Mouse (Mus musculus) midbrain, embryonic 16.5 days (tissue): ENCODE results near the gene Plppr3. TPM values are rescaled to one million over a fixed set of nuclear protein-coding genes. Genes with fewer than 3 reads are reported as not detected.

Experiments
- ATAC-seq: fragments of 200-750 bp; cut with Nextera tagmentation; 2 replicates; pipeline ENCODE4 v1.8.0; 2017; ENCODE audit warnings: moderate TSS enrichment
- H3K27ac ChIP-seq: fragments of 300-500 bp; sonication (generic); 2 replicates; pipeline ENCODE4 v1.5.1; 2014; ENCODE audit warnings: mild to moderate bottlenecking, low read length, mixed read lengths
- H3K27me3 ChIP-seq: fragments of 300-500 bp; sonication (generic); 2 replicates; pipeline ENCODE4 v1.6.1; 2014; ENCODE audit warnings: low read depth, low read length, mixed read lengths; ENCODE audit not compliant: control insufficient read depth, insufficient read depth
- H3K36me3 ChIP-seq: fragments of 300-500 bp; sonication (generic); 2 replicates; pipeline ENCODE4 v1.6.1; 2014; ENCODE audit warnings: mild to moderate bottlenecking, low read length, moderate library complexity, mixed read lengths; ENCODE audit not compliant: control insufficient read depth, insufficient read depth
- H3K4me1 ChIP-seq: fragments of 300-500 bp; sonication (generic); 2 replicates; pipeline ENCODE4 v1.6.1; 2014; ENCODE audit warnings: mild to moderate bottlenecking, low read length, mixed read lengths; ENCODE audit not compliant: control insufficient read depth, insufficient read depth
- H3K4me2 ChIP-seq: fragments of 300-500 bp; sonication (generic); 2 replicates; pipeline ENCODE4 v1.6.1; 2014; ENCODE audit warnings: mild to moderate bottlenecking, low read length, mixed read lengths
- H3K4me3 ChIP-seq: fragments of 300-500 bp; sonication (generic); 2 replicates; pipeline ENCODE4 v1.5.1; 2014; ENCODE audit warnings: low read depth, mild to moderate bottlenecking, low read length, moderate library complexity, mixed read lengths
- H3K9ac ChIP-seq: fragments of 300-500 bp; sonication (generic); 2 replicates; pipeline ENCODE4 v1.6.1; 2014; ENCODE audit warnings: low read depth, low read length, mixed read lengths
- H3K9me3 ChIP-seq: fragments of 300-500 bp; sonication (generic); replicated peaks from 2 replicates; pipeline ENCODE4 v1.6.1; 2014; ENCODE audit warnings: mild to moderate bottlenecking, low read length, mixed read lengths; ENCODE audit not compliant: control insufficient read depth, poor library complexity, severe bottlenecking
- WGBS: fragments of 180-500 bp; shearing (Covaris S2); extraction: QIAGEN DNeasy Blood & Tissue Kit; methylation state at CpG from one replicate; pipeline ENCODE4 v1.1.7; 2014; 5-methylcytosine and 5-hydroxymethylcytosine counted together
- polyA plus RNA-seq: library from polyadenylated mRNA; unstranded; fragments of >200 nt; fragmentation: Nextera tagmentation; extraction: Ambion mirVana; gene quantifications from 2 replicates; pipeline ENCODE4 v1.2.1, GENCODE M21; 2015

Gene Plppr3
- polyA plus RNA-seq, 1 experiment from 2014 or later, result 471 TPM

DNA sequence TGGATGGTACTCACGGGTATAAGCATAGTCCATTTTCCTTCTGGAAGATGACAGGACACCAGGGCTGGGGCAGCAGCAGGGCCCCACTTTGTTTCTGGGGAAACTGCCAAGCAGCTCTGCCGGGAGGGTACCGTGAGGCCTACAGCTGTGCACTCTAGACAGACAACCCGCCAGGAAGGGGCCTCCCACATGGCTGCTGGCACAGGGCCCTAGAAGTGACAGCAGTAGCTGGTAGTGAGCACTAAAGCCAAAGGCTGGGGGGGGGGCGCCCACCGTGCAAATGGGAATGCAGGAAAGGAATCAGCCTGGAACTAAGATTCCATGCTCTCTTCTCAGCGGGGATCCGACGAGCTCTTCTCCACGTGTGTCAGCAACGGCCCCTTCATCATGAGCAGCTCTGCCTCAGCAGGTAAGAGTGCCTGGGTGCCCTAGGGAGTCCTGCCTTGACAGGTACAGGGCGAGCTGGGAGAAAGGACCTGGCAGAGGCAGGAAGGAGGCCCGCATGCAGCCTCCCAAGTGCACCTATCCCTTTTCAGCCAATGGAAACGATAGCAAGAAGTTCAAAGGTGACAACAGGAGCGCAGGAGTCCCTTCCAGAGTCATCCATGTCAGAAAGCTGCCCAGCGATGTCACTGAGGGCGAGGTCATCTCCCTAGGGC is 15.9 kb downstream of the Plppr3 start:
- no peak overlapping the region for H3K4me3 ChIP-seq

DNA sequence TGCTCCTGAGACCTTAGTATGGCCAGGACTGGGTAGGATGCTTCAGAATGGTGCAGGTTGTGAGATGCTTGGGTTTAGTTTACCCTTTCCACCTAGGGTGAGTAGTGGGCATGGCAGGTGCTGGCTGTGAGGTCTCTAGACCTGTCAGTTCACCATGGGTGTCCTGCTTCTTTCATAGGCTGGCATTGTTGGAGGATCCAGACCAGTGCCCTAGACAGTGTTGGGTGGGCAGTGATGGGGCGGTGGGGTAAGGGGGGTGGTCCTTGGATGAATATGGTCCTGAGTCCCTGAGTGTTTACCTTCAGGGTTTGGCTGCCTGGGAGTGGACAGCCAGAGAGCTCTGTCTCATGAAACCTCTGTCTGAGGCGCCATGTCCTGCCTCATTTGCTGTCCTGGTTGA is 16.5 kb downstream of the Plppr3 start:
- Histone ChIP-seq H3K27me3 (no peaks in the 10 kb centered on the region), H3K36me3 (peaks cover 35% of the 10 kb centered on the region), H3K4me2 (peak overlapping the region; percentile 98), H3K9me3 (no peaks in the 10 kb centered on the region), H3K4me3 (no peak overlapping the region), H3K4me1 (peaks cover 37% of the 10 kb centered on the region), H3K27ac (peak overlapping the region; percentile 31), H3K9ac (peak overlapping the region; percentile 47; the same call in 1 of the 2 replicates)
- 75% methylated on average over 2 of the region's 2 CpGs for WGBS
- ATAC-seq, result no peak

More for the DNA sequence above, 15.9 kb downstream of the Plppr3 start:
- Histone ChIP-seq H3K4me2 (peak overlapping the region; percentile 98), H3K27ac (peak overlapping the region; percentile 31; the same call in 1 of the 2 replicates), H3K4me1 (peaks cover 33% of the 10 kb centered on the region), H3K27me3 (no peaks in the 10 kb centered on the region), H3K36me3 (peaks cover 37% of the 10 kb centered on the region), H3K9me3 (no peaks in the 10 kb centered on the region), H3K9ac (0 out of 2 replicates have a peak overlapping the region, but pooled peaks have one; percentile 28)
- no peak for ATAC-seq
- 45% methylated on average over 17 of the region's 17 CpGs for WGBS

DNA sequence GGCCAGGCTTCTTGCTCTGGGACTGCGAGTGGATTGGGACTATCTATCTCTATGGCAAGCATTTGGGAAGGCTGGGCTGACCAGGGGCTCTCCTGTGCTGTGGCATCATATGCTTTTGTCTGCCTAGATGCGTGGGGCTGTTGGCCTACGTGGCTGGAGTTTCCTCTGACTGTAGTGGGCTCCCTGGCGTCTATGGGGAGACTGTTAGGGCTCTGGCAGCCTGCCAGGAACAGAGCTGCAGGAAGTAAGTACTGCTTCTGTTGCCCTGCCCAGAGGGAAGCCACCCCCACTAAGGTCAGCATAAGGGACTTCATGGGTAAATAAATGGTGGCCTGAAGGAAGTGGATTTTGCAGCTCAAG is 17.0 kb downstream of the Plppr3 start:
- H3K4me3 ChIP-seq, result peak overlapping the region; percentile 83

DNA sequence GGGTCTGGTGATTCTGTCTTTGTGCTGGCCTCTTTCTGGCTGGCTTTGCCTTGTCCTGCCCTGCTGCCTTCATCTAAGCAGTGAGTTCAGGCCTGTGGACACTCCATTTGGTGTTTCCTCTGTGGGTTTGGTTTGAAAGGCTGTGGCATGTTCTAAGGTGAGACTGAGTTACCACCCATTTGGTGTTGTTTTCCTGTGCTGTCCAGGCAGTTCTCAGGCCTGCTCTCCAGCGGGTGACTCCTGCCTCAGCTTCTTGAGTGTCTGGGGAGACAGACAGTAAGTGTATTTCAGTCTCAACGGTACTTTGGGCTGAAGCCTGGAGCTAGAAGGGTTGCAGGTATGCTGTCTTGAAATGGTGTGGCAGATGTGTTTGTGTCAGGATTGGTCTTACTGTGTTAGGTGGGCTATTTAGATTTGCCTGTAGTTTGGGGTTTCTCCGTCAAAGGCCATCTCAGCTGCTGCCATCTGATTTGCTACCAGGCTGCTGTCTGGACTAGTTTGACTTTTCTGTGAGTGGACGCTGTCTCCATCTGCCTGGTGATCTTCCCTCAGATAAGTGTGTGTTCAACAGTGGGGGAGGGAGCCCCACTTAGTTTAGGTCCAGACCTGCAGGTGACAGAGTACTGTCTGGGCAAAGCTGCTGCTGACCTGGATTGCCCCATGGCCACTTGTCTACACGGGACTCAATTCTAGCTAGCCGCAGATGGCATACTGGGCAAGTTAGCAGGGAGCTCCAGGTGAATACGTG is 17.6 kb downstream of the Plppr3 start:
- Histone ChIP-seq H3K36me3 (peaks cover 27% of the 10 kb centered on the region), H3K27ac (no peak overlapping the region; the same call in 1 of the 2 replicates), H3K9me3 (no peaks in the 10 kb centered on the region), H3K4me2 (peak overlapping the region; percentile 98), H3K9ac (peak overlapping the region; percentile 95), H3K27me3 (no peaks in the 10 kb centered on the region), H3K4me3 (peak overlapping the region; percentile 83), H3K4me1 (peaks cover 47% of the 10 kb centered on the region)
- ATAC-seq, result no peak
- WGBS, result 56% methylated on average over 7 of the region's 7 CpGs

More for the DNA sequence above, 17.0 kb downstream of the Plppr3 start:
- H3K27ac ChIP-seq, result peak overlapping the region; percentile 31
- peak overlapping the region; percentile 47; the same call in 1 of the 2 replicates for H3K9ac ChIP-seq
- no peaks in the 10 kb centered on the region for H3K27me3 ChIP-seq
- H3K4me1 ChIP-seq, result peaks cover 42% of the 10 kb centered on the region
- no peak for ATAC-seq
- H3K4me2 ChIP-seq, result peak overlapping the region; percentile 98
- no peaks in the 10 kb centered on the region for H3K9me3 ChIP-seq
- 36% methylated on average over 4 of the region's 4 CpGs for WGBS
- peaks cover 31% of the 10 kb centered on the region for H3K36me3 ChIP-seq

DNA sequence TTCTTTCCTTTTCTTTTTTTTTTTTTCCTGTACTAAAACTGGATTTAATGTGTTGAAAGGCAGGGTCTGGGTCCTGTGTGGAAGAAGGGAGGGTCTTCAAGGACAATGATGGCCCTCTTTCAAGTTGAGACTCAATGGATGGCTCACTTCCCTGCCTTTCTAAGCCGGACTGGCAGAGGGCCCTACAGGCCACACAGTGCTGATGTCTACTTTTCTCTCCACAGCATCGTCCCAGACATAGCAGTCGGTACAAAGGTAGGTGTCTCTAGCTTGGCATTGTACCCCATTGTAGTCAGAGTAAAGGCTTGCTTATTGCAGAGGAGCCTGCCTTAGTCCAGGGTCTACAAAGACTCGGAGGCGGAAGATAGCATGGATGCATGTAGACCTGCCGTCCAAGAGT is 18.2 kb downstream of the Plppr3 start:
- Histone ChIP-seq H3K4me1 (peaks cover 53% of the 10 kb centered on the region), H3K9me3 (no peaks in the 10 kb centered on the region), H3K27me3 (no peaks in the 10 kb centered on the region), H3K36me3 (peaks cover 22% of the 10 kb centered on the region), H3K4me2 (peak overlapping the region; percentile 98), H3K27ac (no peak overlapping the region), H3K4me3 (peak overlapping the region; percentile 83), H3K9ac (peak overlapping the region; percentile 95)
- 42% methylated on average over 6 of the region's 6 CpGs for WGBS
- ATAC-seq, result no peak

DNA sequence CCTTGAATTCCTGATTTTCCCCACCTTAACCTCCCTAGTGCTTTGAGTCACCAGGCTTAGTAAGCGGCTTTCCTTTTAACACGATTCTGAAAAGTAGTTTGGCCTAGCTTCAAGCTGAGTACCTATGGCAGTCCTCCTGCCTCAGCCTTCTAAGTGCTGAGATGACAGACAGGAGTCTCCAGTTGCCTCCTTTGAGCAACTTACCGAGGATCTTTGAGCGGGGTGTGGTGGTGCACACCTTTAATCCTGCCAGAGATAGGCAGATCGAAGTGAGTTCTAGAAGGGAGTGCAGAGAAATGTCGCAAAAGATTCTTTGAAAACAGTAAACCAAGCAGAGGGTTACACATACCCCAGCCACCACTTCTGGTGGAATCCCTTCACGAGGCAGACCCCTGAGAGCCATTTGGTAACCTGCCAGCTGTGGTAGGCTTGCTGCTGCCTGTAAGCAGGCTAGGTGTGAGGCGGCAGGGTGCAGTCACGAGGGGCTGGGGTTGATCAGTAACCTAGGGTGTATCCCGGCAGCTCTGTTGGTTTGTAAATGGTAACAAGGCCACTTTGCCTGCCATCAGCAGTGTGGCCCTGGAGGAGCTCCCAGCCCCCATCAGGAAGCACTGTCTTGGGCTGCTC is 18.8 kb downstream of the Plppr3 start:
- no peak for ATAC-seq
- WGBS, result 4% methylated on average over 10 of the region's 10 CpGs
- peak overlapping the region; percentile 100 for H3K27ac ChIP-seq
- no peaks in the 10 kb centered on the region for H3K27me3 ChIP-seq
- peaks cover 55% of the 10 kb centered on the region for H3K4me1 ChIP-seq
- no peaks in the 10 kb centered on the region for H3K9me3 ChIP-seq
- peak overlapping the region; percentile 98 for H3K4me2 ChIP-seq
- H3K36me3 ChIP-seq, result peaks cover 16% of the 10 kb centered on the region
- H3K4me3 ChIP-seq, result peak overlapping the region; percentile 83
- peak overlapping the region; percentile 95 for H3K9ac ChIP-seq

DNA sequence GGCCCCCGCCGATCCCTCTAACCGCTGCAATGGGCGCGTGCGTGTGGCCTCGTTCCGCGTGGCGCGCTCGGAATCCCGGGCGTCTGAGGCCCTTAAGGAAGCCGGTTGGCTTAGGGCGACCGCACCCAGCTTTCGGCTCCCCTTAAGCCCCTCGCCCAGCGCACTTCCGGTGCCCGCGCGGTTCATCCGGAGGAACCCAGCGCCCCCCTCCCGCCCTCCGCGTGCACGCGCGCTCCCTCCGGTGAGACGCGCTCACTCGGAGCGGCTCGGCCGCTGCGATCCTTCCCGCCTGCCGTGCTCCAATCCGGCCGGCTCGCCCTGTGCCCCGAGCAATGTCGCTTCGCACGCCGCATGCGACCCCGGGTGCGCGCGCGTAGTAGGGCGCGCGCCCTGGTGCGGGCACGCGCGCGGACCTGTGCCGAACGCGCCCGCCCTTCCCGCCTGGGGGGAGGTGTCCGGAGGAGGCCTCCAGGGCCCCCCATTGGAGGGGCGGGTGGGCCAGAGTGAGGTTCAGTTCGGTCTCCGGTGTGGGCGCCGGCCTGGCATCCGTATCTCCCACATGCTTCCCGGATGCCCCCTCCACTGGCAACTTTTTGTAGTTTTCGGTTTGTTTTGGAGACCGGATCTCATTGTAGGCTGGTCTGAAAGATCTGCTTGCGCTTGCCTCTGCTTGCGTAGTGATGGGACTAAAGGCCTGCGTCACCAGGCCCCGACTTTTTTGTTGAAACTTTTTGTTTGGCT is 19.5 kb downstream of the Plppr3 start:
- H3K4me3 ChIP-seq, result peak overlapping the region; percentile 83
- ATAC-seq, result peak; percentile 44
- H3K4me1 ChIP-seq, result peaks cover 55% of the 10 kb centered on the region
- peak overlapping the region; percentile 98 for H3K4me2 ChIP-seq
- under 1% methylated on average over 76 of the region's 83 CpGs for WGBS
- H3K27me3 ChIP-seq, result no peaks in the 10 kb centered on the region
- peaks cover 9% of the 10 kb centered on the region for H3K36me3 ChIP-seq
- H3K9ac ChIP-seq, result peak overlapping the region; percentile 95
- no peaks in the 10 kb centered on the region for H3K9me3 ChIP-seq
- H3K27ac ChIP-seq, result peak overlapping the region; percentile 100

DNA sequence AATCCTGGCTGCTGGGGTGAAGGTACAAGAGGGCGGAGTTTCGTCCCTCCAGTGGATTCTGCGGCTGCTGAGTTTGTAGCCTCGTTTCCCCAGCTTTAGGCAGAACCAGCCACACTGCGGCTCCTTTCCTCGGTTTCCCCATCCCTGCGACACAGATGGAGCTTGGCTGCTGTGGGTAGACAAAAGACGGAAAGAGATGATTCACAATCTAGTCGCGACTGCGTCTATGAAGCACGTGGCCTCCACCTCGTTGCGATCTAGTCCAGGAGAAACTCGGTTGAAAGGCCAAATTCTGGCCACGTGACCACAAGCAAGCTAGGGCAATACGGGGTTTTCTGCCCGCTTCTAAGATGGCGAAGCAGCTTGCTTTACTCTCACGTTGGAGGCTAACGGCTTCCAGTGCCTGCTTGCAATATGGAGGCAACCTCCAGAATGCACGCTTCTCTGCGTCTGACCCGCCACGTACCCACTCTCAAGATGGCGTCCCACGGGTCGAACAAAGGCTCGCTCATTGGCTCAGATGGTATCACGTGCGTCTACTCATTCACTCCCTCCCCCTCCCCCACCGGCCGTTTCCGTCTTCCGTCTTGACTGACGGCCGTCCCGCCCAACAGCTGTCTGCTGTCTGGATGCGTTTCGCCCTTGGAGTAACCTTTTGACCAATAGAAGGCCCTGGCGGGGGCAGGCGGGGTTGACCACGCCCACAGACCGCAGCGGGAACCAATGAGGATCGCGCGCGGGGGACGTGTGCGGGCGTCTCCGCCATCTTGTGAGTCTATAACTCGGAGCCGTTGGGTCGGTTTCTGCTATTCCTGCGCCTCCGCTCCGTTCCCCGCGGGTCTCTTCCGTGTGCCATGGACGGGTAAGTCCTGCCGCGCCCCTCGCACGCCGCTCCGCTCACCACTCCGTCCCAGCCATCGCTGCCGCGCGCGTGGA is 20.3 kb downstream of the Plppr3 start, which contains the start of gene Ptbp1:
Gene Ptbp1, plus strand, starts transcription at position 568 of the 936 bp plus-strand sequence.
- peak; percentile 95 for ATAC-seq
- Histone ChIP-seq H3K9ac (peak within 1 kb of the TSS; percentile 95), H3K9me3 (no peaks in the 10 kb centered on the region), H3K4me3 (peak within 1 kb of the TSS; percentile 83), H3K36me3 (peaks cover under 1% of the 10 kb centered on the region), H3K4me1 (peaks cover 55% of the 10 kb centered on the region), H3K4me2 (peak within 1 kb of the TSS; percentile 98), H3K27me3 (no peaks in the 10 kb centered on the region), H3K27ac (peak within 1 kb of the TSS; percentile 100)
- under 1% methylated on average over 75 of the region's 75 CpGs for WGBS
